Mouse (Mus musculus) megakaryocyte, embryonic 14.5 days (primary cell): ENCODE results near the gene Ntng1. TPM values are rescaled to one million over a fixed set of nuclear protein-coding genes. Genes with fewer than 3 reads are reported as not detected.

ENCODE experiments used
- H3K27me3 ChIP-seq: replicated peaks from 2 replicates; pipeline ENCODE3; 2012; ENCODE audit warnings: inconsistent platforms
- H3K36me3 ChIP-seq: replicated peaks from 2 replicates; pipeline ENCODE3; 2012; ENCODE audit warnings: low read length, inconsistent platforms, mixed read lengths
- H3K4me1 ChIP-seq: 2 replicates; pipeline ENCODE4 v1.6.1; 2012; ENCODE audit warnings: inconsistent platforms
- H3K4me3 ChIP-seq: replicated peaks from 2 replicates; pipeline ENCODE3; 2012; ENCODE audit warnings: moderate library complexity, mild to moderate bottlenecking, inconsistent platforms
- H3K9me3 ChIP-seq: 2 replicates; pipeline ENCODE4 v1.6.1; 2012; ENCODE audit warnings: inconsistent platforms
- FLI1 ChIP-seq: IDR thresholded peaks from 2 replicates; pipeline ENCODE4 v1.6.1; 2012; ENCODE audit warnings: low read length, inconsistent platforms, mixed read lengths
- GATA1 ChIP-seq: IDR thresholded peaks from 3 replicates; pipeline ENCODE4 v1.6.1; 2012; ENCODE audit warnings: mixed read lengths, low read length, inconsistent platforms, borderline replicate concordance
- polyA plus RNA-seq: library from polyadenylated mRNA; stranded (reverse); fragments of >175 nt; gene quantifications from 2 replicates; pipeline ENCODE4 v1.2.3, GENCODE M21; 2012; ENCODE audit warnings: low replicate concordance; ENCODE audit not compliant: insufficient read depth

The Ntng1 gene
- polyA plus RNA-seq, 1 experiment, result not detected

DNA sequence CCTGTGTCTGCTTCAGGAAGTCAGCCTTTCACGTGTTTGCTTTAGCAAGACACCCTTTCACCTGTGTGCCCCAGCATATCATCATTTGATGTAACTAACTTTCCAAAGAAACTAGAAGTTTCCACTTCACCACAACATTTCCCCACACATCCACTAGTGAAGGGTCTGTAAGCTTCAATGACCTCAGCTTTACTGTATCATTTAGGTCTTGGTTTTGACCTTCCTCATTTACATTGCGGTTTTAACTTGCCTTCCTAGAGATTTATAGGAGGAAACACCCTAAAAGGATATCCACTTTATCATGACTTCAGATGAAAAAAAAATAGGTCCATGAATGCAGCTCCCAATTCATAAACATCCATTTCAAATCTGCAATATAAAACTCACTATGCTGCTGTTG is 89.7 kb downstream of the Ntng1 start:
- Histone ChIP-seq H3K27me3 (no peaks in the 10 kb centered on the region), H3K9me3 (peaks cover 29% of the 10 kb centered on the region), H3K36me3 (no peaks in the 10 kb centered on the region), H3K4me3 (no peak overlapping the region), H3K4me1 (no peaks in the 10 kb centered on the region)
- TF ChIP-seq FLI1 (no peak), GATA1 (no peak)

DNA sequence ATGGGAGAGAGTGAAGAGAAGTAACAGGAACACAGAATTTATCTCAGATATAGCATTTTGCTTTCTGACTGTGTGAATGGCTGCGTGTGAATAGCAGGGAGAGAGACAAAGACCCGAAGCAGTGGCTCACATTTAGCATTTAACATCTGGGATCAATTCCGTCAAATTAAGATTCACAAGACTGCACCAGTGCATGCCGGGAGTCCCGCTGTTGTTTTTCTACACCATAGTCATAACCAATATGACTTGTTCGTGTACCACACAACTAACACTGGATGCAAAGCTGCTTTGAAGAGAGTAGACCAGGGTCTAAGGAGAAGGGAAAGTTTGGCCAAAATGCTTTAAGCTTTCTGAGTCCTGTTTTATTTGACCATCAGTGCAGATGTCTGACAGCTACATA is 95.7 kb downstream of the Ntng1 start:
- H3K9me3 ChIP-seq, result peaks cover 6% of the 10 kb centered on the region; the same call in 1 of the 2 replicates
- no peaks in the 10 kb centered on the region for H3K36me3 ChIP-seq
- H3K4me1 ChIP-seq, result no peaks in the 10 kb centered on the region
- TF ChIP-seq FLI1, result no peak
- TF ChIP-seq GATA1, result no peak
- H3K27me3 ChIP-seq, result no peaks in the 10 kb centered on the region
- H3K4me3 ChIP-seq, result no peak overlapping the region

DNA sequence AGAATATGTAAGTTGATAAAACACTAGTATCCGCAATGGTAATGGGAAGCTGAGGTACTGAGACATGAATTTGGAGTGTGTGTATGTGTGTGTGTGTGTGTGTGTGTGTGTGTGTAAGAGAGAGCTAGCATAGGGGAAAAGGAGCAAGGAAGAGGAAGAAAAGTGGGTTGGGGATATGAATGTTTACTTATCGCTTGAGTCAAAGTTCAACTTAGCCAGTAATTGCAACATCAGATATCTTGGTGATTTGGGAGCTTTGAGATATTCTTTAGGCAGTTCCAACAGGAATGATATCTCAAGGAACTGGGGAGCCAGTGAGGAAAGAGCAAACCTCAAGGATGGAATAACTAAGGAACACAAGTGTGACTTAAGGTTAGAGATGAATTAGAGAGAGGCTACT is 97.1 kb downstream of the Ntng1 start:
- H3K4me3 ChIP-seq, result no peak overlapping the region
- no peaks in the 10 kb centered on the region for H3K27me3 ChIP-seq
- no peaks in the 10 kb centered on the region for H3K36me3 ChIP-seq
- no peaks in the 10 kb centered on the region for H3K4me1 ChIP-seq
- TF ChIP-seq FLI1 (no peak), GATA1 (no peak)
- H3K9me3 ChIP-seq, result no peaks in the 10 kb centered on the region

DNA sequence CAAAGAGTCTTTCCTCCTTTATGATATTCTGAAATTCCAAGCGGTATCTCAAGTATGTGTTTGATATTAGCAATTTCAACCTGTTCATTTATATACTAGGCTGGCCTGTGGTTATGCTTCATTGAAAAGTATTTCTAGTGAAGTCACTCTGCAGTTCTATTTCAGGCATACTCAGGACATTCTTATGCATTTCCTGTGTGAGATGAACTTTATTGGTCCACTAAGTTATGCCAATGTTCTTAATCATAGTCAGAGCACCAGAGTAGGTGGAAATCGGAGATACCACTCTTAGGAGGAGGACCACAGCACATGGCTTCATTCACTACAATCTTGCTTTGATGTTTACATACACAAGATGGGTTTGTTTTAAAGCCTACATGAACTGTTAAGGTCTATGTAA is 99.6 kb downstream of the Ntng1 start:
- no peaks in the 10 kb centered on the region for H3K36me3 ChIP-seq
- TF ChIP-seq GATA1, result no peak
- no peak overlapping the region for H3K4me3 ChIP-seq
- H3K4me1 ChIP-seq, result no peaks in the 10 kb centered on the region
- H3K9me3 ChIP-seq, result no peaks in the 10 kb centered on the region
- no peaks in the 10 kb centered on the region for H3K27me3 ChIP-seq

DNA sequence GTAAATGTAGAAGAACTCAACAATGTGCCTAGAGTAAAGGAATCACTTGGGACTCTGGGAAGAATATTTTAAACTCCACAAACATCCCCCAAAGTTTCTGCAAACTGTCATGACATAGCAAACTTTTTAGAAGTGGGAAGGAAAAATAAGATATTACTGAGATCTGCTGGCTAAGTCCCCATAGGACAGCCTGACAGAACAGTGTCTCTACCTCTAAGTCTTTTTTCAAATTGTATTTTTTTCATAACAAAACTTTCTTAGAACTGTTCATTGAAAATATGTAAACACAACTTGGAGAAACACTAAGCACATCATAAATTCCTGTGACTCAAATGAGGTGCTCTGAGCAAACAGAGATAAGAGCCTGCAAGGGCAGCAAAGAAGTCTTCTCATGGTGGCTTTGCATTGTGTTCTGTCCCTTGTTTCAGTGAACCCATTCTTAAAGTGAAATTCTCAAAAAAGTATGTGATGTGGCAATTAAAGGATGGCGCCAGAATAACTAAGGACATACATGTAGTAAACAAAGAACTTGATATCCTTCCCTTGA is 100.1 kb downstream of the Ntng1 start:
- Histone ChIP-seq H3K27me3 (no peaks in the 10 kb centered on the region), H3K4me3 (no peak overlapping the region), H3K4me1 (no peaks in the 10 kb centered on the region), H3K36me3 (no peaks in the 10 kb centered on the region), H3K9me3 (no peaks in the 10 kb centered on the region)
- TF ChIP-seq FLI1, result no peak
- TF ChIP-seq GATA1, result no peak

DNA sequence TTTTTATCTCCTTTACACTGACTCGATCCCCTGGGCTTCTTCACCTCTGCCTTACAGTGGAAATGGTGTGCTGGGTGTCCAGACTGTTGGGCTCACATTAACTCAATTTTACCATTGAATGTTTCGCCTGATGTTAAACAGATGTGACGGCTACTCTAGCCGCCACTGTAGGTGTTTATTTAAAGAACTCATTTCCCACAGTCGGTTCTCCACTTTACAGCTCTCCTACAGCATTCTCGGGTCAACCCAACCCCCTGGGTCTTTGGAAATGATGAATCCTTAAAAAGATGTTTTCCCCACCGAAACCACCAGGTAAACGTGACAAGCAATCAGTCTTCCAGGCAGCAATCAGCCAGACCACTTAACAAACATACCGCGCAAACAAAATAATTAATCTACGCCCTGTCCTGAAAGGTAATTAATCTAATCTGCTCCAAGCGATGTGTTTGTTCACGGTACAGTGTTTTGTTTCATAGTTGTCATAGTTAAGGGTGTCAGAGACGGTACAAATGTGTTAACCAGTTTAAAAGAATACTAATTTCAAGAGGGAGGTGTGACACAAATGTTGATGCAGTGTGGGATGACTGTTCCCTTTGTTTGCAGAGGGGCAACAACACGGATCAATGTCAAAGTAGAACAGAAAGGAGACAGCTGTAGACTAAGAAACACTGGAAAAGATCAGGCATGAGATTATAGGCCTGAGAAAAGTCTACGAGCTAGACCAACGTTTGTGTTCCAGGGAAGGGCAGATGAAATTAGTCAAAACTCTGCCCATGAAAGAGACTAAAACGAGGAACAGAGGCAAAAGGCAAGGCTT is 120.8 kb downstream of the Ntng1 start:
- H3K36me3 ChIP-seq, result no peaks in the 10 kb centered on the region
- TF ChIP-seq FLI1 (no peak), GATA1 (no peak)
- H3K4me3 ChIP-seq, result no peak overlapping the region
- 0 out of 2 replicates have a peak, but pooled peaks cover 7% of the 10 kb centered on the region for H3K9me3 ChIP-seq
- H3K27me3 ChIP-seq, result no peaks in the 10 kb centered on the region
- H3K4me1 ChIP-seq, result no peaks in the 10 kb centered on the region

DNA sequence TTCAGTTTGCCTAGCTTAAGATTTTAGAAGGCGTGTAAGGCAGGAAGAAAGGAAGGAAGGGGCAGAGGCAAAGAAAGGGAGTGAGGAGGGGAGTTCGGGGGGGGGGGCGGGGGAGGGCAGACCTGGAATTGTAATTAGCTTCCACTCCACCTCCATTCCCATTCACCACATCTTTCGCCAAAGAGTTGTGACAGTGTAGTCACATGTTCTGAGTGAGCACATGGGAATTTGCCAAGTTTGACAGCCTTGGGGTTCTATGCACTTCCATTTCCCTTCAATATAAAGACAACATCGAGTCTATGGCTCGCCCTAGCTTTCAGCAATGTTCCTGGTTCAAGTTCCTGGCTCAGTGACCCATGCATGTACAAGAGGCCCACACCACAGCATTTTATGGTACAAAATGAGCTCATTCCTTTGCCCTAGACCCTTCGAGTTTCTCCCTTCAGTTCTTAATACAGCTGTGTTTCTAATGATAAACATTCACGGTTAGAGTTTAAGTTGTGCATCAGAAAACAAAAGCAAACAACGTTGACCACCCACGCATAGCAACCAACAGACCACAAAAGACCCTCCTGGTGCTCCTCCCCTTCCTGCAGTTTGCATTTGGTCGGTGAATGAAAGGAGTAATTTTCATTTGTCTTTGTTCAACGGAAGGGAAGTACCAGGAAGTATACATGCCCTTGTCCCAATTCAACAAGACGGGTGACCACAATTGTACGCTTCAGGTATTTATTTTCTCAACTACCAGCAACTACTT is 132.8 kb downstream of the Ntng1 start:
- H3K36me3 ChIP-seq, result no peaks in the 10 kb centered on the region
- peaks cover 15% of the 10 kb centered on the region for H3K9me3 ChIP-seq

DNA sequence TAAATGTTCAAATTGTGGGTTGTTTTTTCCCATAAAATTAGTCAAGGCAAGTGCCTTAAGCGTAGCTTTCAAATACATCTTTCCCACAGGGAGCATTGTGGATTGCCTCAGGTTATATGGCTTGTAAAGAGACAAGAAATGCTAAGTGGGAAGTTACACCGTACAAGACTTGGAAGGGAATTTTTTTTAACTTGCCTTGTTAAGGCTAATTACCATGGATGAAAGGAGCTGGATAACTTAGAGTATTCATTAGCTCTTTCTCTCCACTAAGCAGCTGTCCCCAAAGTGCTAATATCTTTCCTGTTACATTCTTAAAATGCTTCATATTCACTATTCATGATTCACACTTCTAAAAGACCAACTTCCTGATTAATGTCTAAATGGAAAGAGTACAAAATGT is 133.4 kb downstream of the Ntng1 start:
- Histone ChIP-seq H3K27me3 (no peaks in the 10 kb centered on the region), H3K4me3 (no peak overlapping the region), H3K36me3 (no peaks in the 10 kb centered on the region), H3K9me3 (peaks cover 15% of the 10 kb centered on the region), H3K4me1 (no peaks in the 10 kb centered on the region)
- TF ChIP-seq GATA1 (no peak), FLI1 (no peak)

More for the DNA sequence above, 132.8 kb downstream of the Ntng1 start:
- Histone ChIP-seq H3K27me3 (no peaks in the 10 kb centered on the region), H3K4me3 (no peak overlapping the region), H3K4me1 (no peaks in the 10 kb centered on the region)
- TF ChIP-seq GATA1 (no peak), FLI1 (no peak)

DNA sequence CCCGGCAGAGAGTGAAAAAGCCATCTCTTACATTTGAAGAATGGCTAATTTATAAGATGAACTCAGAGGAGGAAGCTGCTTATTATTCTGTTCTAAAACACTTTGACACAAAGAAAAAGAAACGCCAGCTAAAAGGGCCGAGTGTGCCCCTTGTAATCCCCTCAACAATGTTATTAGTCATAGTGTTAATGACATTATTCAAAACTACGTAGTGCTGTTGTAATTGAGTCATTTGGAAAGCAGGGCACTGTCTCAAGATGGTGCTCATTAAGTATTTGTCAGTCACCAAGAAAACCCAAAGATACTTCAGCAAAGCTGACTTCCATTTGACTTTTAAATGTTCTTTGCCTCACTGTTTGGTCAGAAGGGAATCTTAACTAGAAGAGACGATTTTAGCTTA is 143.5 kb downstream of the Ntng1 start:
- Histone ChIP-seq H3K36me3 (no peaks in the 10 kb centered on the region), H3K4me1 (no peaks in the 10 kb centered on the region), H3K4me3 (no peak overlapping the region), H3K27me3 (no peaks in the 10 kb centered on the region), H3K9me3 (peaks cover 12% of the 10 kb centered on the region)
- no peak for TF ChIP-seq FLI1
- TF ChIP-seq GATA1, result no peak

DNA sequence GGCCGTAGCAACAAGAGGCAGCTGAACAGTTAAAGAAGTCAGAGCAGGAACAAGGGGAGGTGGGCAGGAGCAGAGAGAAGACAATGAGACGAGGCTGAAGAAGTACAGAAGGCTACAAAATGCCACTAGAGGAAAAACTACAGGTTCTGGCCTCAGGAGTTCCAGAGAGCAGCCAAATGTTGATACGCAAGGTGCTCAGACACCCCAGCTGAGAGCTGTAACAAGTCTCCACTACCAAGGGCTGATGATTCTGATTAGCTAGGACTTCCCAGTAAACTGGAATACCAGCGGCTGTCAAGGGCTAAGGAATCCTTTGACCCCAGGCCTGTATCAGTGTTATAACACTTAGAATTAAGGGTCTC is 148.2 kb downstream of the Ntng1 start:
- H3K9me3 ChIP-seq, result peaks cover 20% of the 10 kb centered on the region
- H3K4me3 ChIP-seq, result no peak overlapping the region

More for the DNA sequence above, 148.2 kb downstream of the Ntng1 start:
- no peak for TF ChIP-seq FLI1
- no peak for TF ChIP-seq GATA1
- H3K27me3 ChIP-seq, result no peaks in the 10 kb centered on the region
- no peaks in the 10 kb centered on the region for H3K36me3 ChIP-seq
- no peaks in the 10 kb centered on the region for H3K4me1 ChIP-seq
